Mouse (Mus musculus): ENCODE data around the gene Gm1043. TPM values are rescaled to one million over a fixed set of nuclear protein-coding genes. Genes with fewer than 3 reads are reported as not detected.
A peak's percentile ranks its signal among the peaks of the same experiment; 100 is the strongest.

Gene Gm1043
- polyA plus RNA-seq, 1 experiment: 10.7 TPM

GRCm38 (mm10) chr5:37076692-37077329 is 8.4 kb upstream of the Gm1043 start:
- TF ChIP-seq CTCF (IDR thresholded peaks at IDR 0.05; ENCODE audit: borderline replicate concordance, extremely low read depth, insufficient read depth, insufficient read length) (no peak), POLR2A (IDR thresholded peaks at IDR 0.05; ENCODE audit: borderline replicate concordance, extremely low read depth, insufficient read depth, insufficient read length, poor library complexity, severe bottlenecking) (no peak)
- no peak for DNase-seq (ENCODE audit: low read depth)

GRCm38 (mm10) chr5:37077330-37077698 is 7.9 kb upstream of the Gm1043 start:
- TF ChIP-seq POLR2A (IDR thresholded peaks at IDR 0.05; ENCODE audit: borderline replicate concordance, extremely low read depth, insufficient read depth, insufficient read length, poor library complexity, severe bottlenecking) (no peak), CTCF (IDR thresholded peaks at IDR 0.05; ENCODE audit: borderline replicate concordance, extremely low read depth, insufficient read depth, insufficient read length) (no peak)
- DNase-seq (ENCODE audit: low read depth): no peak

GRCm38 (mm10) chr5:37079484-37079883 is 5.7 kb upstream of the Gm1043 start:
- TF ChIP-seq CTCF (IDR thresholded peaks at IDR 0.05; ENCODE audit: borderline replicate concordance, extremely low read depth, insufficient read depth, insufficient read length): no peak
- TF ChIP-seq POLR2A (IDR thresholded peaks at IDR 0.05; ENCODE audit: borderline replicate concordance, extremely low read depth, insufficient read depth, insufficient read length, poor library complexity, severe bottlenecking): no peak
- DNase-seq (ENCODE audit: low read depth): no peak

- TF ChIP-seq POLR2A (IDR thresholded peaks at IDR 0.05; ENCODE audit: borderline replicate concordance, extremely low read depth, insufficient read depth, insufficient read length, poor library complexity, severe bottlenecking): no peak
- DNase-seq (ENCODE audit: low read depth): no peak
These were observed 4.6 kb upstream of the Gm1043 start for GRCm38 (mm10) chr5:37080601-37081000.

- TF ChIP-seq POLR2A (IDR thresholded peaks at IDR 0.05; ENCODE audit: borderline replicate concordance, extremely low read depth, insufficient read depth, insufficient read length, poor library complexity, severe bottlenecking) (no peak), CTCF (IDR thresholded peaks at IDR 0.05; ENCODE audit: borderline replicate concordance, extremely low read depth, insufficient read depth, insufficient read length) (no peak)
- peak; percentile 75 for DNase-seq (ENCODE audit: low read depth)
These were observed 2.8 kb upstream of the Gm1043 start for GRCm38 (mm10) chr5:37082420-37082819.

GRCm38 (mm10) chr5:37083209-37083770 is 1.9 kb upstream of the Gm1043 start:
- DNase-seq (ENCODE audit: low read depth): no peak
- no peak for TF ChIP-seq CTCF (IDR thresholded peaks at IDR 0.05; ENCODE audit: borderline replicate concordance, extremely low read depth, insufficient read depth, insufficient read length)
- TF ChIP-seq POLR2A (IDR thresholded peaks at IDR 0.05; ENCODE audit: borderline replicate concordance, extremely low read depth, insufficient read depth, insufficient read length, poor library complexity, severe bottlenecking): no peak

- no peak for TF ChIP-seq CTCF (IDR thresholded peaks at IDR 0.05; ENCODE audit: borderline replicate concordance, extremely low read depth, insufficient read depth, insufficient read length)
- no peak for TF ChIP-seq POLR2A (IDR thresholded peaks at IDR 0.05; ENCODE audit: borderline replicate concordance, extremely low read depth, insufficient read depth, insufficient read length, poor library complexity, severe bottlenecking)
- peak; percentile 70 for DNase-seq (ENCODE audit: low read depth)
These were observed 1.3 kb upstream of the Gm1043 start for GRCm38 (mm10) chr5:37083850-37084249.

GRCm38 (mm10) chr5:37085918-37086317 is 748 bp downstream of the Gm1043 start:
- TF ChIP-seq POLR2A (IDR thresholded peaks at IDR 0.05; ENCODE audit: borderline replicate concordance, extremely low read depth, insufficient read depth, insufficient read length, poor library complexity, severe bottlenecking): no peak
- no peak for TF ChIP-seq CTCF (IDR thresholded peaks at IDR 0.05; ENCODE audit: borderline replicate concordance, extremely low read depth, insufficient read depth, insufficient read length)
- no peak for DNase-seq (ENCODE audit: low read depth)

- TF ChIP-seq CTCF (IDR thresholded peaks at IDR 0.05; ENCODE audit: borderline replicate concordance, extremely low read depth, insufficient read depth, insufficient read length) (no peak), POLR2A (IDR thresholded peaks at IDR 0.05; ENCODE audit: borderline replicate concordance, extremely low read depth, insufficient read depth, insufficient read length, poor library complexity, severe bottlenecking) (no peak)
- DNase-seq (ENCODE audit: low read depth): no peak
These were observed 2.6 kb downstream of the Gm1043 start for GRCm38 (mm10) chr5:37087786-37088185.

GRCm38 (mm10) chr5:37088342-37089108 is 3.4 kb downstream of the Gm1043 start:
- TF ChIP-seq CTCF (IDR thresholded peaks at IDR 0.05; ENCODE audit: borderline replicate concordance, extremely low read depth, insufficient read depth, insufficient read length): no peak
- TF ChIP-seq POLR2A (IDR thresholded peaks at IDR 0.05; ENCODE audit: borderline replicate concordance, extremely low read depth, insufficient read depth, insufficient read length, poor library complexity, severe bottlenecking): no peak
- no peak for DNase-seq (ENCODE audit: low read depth)

GRCm38 (mm10) chr5:37091171-37091628 is 6.0 kb downstream of the Gm1043 start:
- peak; percentile 86 for DNase-seq (ENCODE audit: low read depth)
- TF ChIP-seq CTCF (IDR thresholded peaks at IDR 0.05; ENCODE audit: borderline replicate concordance, extremely low read depth, insufficient read depth, insufficient read length) (no peak), POLR2A (IDR thresholded peaks at IDR 0.05; ENCODE audit: borderline replicate concordance, extremely low read depth, insufficient read depth, insufficient read length, poor library complexity, severe bottlenecking) (no peak)

All from brain, embryonic 14.5 days (tissue).